Mouse (Mus musculus): ENCODE results near the gene Thumpd1.

- TF ChIP-seq CTCF (IDR thresholded peaks at IDR 0.05; ENCODE audit: borderline replicate concordance, insufficient read depth, low read length), result no peak
- no peak for TF ChIP-seq POLR2A (IDR thresholded peaks at IDR 0.05; ENCODE audit: low read depth, low read length)
Measured at GRCm38 (mm10) chr7:119714111-119714510, 6.5 kb downstream of the Thumpd1 start.
